Mouse (Mus musculus): Measurements from ENCODE around the gene N4bp3.

DNA sequence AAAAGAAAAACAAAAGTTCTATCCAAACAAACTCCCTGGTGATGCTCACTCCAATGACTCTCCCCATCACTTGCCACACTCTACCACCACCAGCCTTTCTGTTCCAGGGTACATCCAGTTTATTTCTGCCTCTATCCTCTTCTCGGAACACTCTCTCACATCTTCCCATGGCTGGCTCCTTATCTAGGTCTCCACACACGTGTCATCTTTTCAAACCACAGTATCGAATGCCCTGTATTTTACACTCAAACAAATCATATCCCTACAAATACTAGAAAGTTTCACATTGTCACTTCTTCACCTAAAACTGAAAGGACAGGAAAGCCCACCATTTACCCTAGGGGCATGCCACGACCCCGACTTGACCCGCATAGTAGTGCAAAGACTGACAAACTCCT, 15.5 kb downstream of the N4bp3 start:
- TF ChIP-seq USF1 (IDR thresholded peaks at IDR 0.05; ENCODE audit: low read depth) (no peak), CEBPB (IDR thresholded peaks at IDR 0.05; ENCODE audit: insufficient read depth, poor library complexity, severe bottlenecking) (no peak), MYOD1 (IDR thresholded peaks at IDR 0.05; ENCODE audit: control insufficient read depth in 1 of 3, insufficient read length in 2 of 3, low read depth in 2 of 3) (no peak), POLR2A (IDR thresholded peaks at IDR 0.05; ENCODE audit: insufficient read length, low read depth) (no peak), E2F4 (IDR thresholded peaks at IDR 0.05; ENCODE audit: insufficient read depth) (no peak), MYOG (IDR thresholded peaks at IDR 0.05; ENCODE audit: control insufficient read depth in 1 of 3, insufficient read depth in 1 of 3, insufficient read length in 2 of 3, low read depth in 2 of 3) (no peak), SRF (IDR thresholded peaks at IDR 0.05; ENCODE audit: control insufficient read depth, insufficient read length, low read depth) (no peak), POLR2AphosphoS2 (IDR thresholded peaks at IDR 0.05; ENCODE audit: insufficient read length, low read depth) (no peak), TCF3 (IDR thresholded peaks at IDR 0.05; ENCODE audit: insufficient read length, low read depth) (no peak), MAX (IDR thresholded peaks at IDR 0.05; ENCODE audit: low read depth) (no peak), REST (IDR thresholded peaks at IDR 0.05; ENCODE audit: insufficient read depth, insufficient read length) (no peak)

All from myocyte (in vitro differentiated cells).